Mouse (Mus musculus) E14TG2a.4 (cell line): ENCODE measurements at regions not wholly inside any gene's neighbourhood (a gene's known extent, or its start where the extent isn't known, plus 50 kb on each side); places are given as distances from the start of the nearest gene placed in this dataset.

Experiments used
- CTCF ChIP-seq: conservative IDR thresholded peaks from 2 replicates; pipeline ENCODE4 v1.5.1; 2014; ENCODE audit warnings: low read length
- NANOG ChIP-seq: IDR thresholded peaks from 2 replicates; pipeline ENCODE4 v1.6.1; 2014; ENCODE audit warnings: borderline replicate concordance, low read length, mixed read lengths

GRCm38 (mm10) chr5:12910741-12911140, 214.5 kb upstream of the Sema3a start:
- TF ChIP-seq CTCF, result no peak
- no peak for TF ChIP-seq NANOG
